8 mouse cellular contexts compared by ENCODE assay signal in genomic region chr16:36875276-36875851, GRCm38 (mm10). TPM values are rescaled to one million over a fixed set of nuclear protein-coding genes. Genes with fewer than 3 reads are reported as not detected.
A peak's percentile ranks its signal among the peaks of the same experiment; 100 is the strongest.
DNase-seq lines count a peak whose midpoint lies in the region; ATAC-seq and TF ChIP-seq lines count a peak whose summit lies in the region.

No protein-coding gene starts in this region.

- ATAC-seq in embryonic facial prominence, embryonic 11.5 days (replicated peaks; ENCODE audit: insufficient number of reproducible peaks, low FRiP score, low TSS enrichment, low read depth), result peak; percentile 78
- peak; percentile 47 for ATAC-seq in heart, postnatal 0 days (ENCODE audit: insufficient read depth, low read depth)
- ATAC-seq in liver, embryonic 12.5 days, result peak; percentile 78

- no peaks in the 10 kb centered on the region for H3K36me3 ChIP-seq in embryonic facial prominence, embryonic 11.5 days (replicated peaks; ENCODE audit: control insufficient read depth, insufficient read depth, low read depth, low read length)
- H3K36me3 ChIP-seq in heart, postnatal 0 days (replicated peaks; ENCODE audit: control insufficient read depth, insufficient read depth, low read length), result peaks cover 10% of the 10 kb centered on the region
- peaks cover 9% of the 10 kb centered on the region for H3K36me3 ChIP-seq in liver, embryonic 12.5 days

- H3K4me1 ChIP-seq in embryonic facial prominence, embryonic 11.5 days (ENCODE audit: control insufficient read depth, insufficient read depth, low read length), result no peaks in the 10 kb centered on the region
- H3K4me1 ChIP-seq in heart, postnatal 0 days (ENCODE audit: control insufficient read depth, insufficient read depth), result peaks cover 12% of the 10 kb centered on the region
- H3K4me1 ChIP-seq in liver, embryonic 12.5 days, result peaks cover 34% of the 10 kb centered on the region

- peak overlapping the region; percentile 82 for H3K9ac ChIP-seq in embryonic facial prominence, embryonic 11.5 days (replicated peaks; ENCODE audit: low read length)
- peak overlapping the region; percentile 89 for H3K9ac ChIP-seq in heart, postnatal 0 days (replicated peaks; ENCODE audit: low read depth, low read length)
- H3K9ac ChIP-seq in liver, embryonic 12.5 days, result peak overlapping the region; percentile 95

- peak overlapping the region; percentile 88 for H3K4me3 ChIP-seq in embryonic facial prominence, embryonic 11.5 days (ENCODE audit: low read depth, low read length)
- peak overlapping the region; percentile 94 for H3K4me3 ChIP-seq in heart, postnatal 0 days (ENCODE audit: low read depth, low read length)
- H3K4me3 ChIP-seq in liver, embryonic 12.5 days, result peak overlapping the region; percentile 98

- intact Hi-C loops in left cerebral cortex, postnatal 10 days (cut with DNase I), result loop anchor here (2.0 kb wide), 1 partner anchor 135 kb away; the partner anchor contains the start of gene Polq

- TF ChIP-seq CTCF in heart, postnatal 0 days (IDR thresholded peaks at IDR 0.05; ENCODE audit: low read depth), result no peak

- DNase-seq in left cerebral cortex, postnatal 10 days (ENCODE audit: extremely low spot score in 1 of 2, low spot score in 2 of 2), result peak; percentile 23 to 73
- DNase-seq in left cerebral cortex, adult 9 months (ENCODE audit: low spot score in 2 of 2), result no peak
- DNase-seq in Muller cell, postnatal 12 days (ENCODE audit: inconsistent ontology term), result peak; percentile 67
- DNase-seq in embryonic facial prominence, embryonic 11.5 days (ENCODE audit: low spot score), result no peak
- peak; percentile 19 for DNase-seq in heart, postnatal 0 days (ENCODE audit: low spot score)
- DNase-seq in ovary, postnatal 14 days (ENCODE audit: low spot score), result peak; percentile 50
- DNase-seq in thymus, adult 18-20 months, result no peak

- H3K9me3 ChIP-seq in embryonic facial prominence, embryonic 11.5 days (replicated peaks; ENCODE audit: control insufficient read depth, low read length), result no peaks in the 10 kb centered on the region
- H3K9me3 ChIP-seq in heart, postnatal 0 days (replicated peaks; ENCODE audit: control insufficient read depth, low read length), result no peaks in the 10 kb centered on the region
- H3K9me3 ChIP-seq in liver, embryonic 12.5 days (replicated peaks), result no peaks in the 10 kb centered on the region

- WGBS in embryonic facial prominence, embryonic 11.5 days, result under 1% methylated on average over 47 of the region's 48 CpGs
- under 1% methylated on average over 48 of the region's 48 CpGs for WGBS in heart, postnatal 0 days
- under 1% methylated on average over 48 of the region's 48 CpGs for WGBS in liver, embryonic 12.5 days (ENCODE audit: insufficient replicate concordance)

- peak overlapping the region; percentile 56; the same call in 1 of the 2 replicates for H3K27ac ChIP-seq in embryonic facial prominence, embryonic 11.5 days (replicated peaks; ENCODE audit: low read depth, low read length)
- peak overlapping the region; percentile 88 for H3K27ac ChIP-seq in heart, postnatal 0 days (ENCODE audit: low read depth)
- H3K27ac ChIP-seq in liver, embryonic 12.5 days, result peak overlapping the region; percentile 83

- H3K4me2 ChIP-seq in embryonic facial prominence, embryonic 11.5 days (ENCODE audit: low read depth, low read length), result peak overlapping the region; percentile 71
- H3K4me2 ChIP-seq in heart, postnatal 0 days (ENCODE audit: low read depth, low read length), result peak overlapping the region; percentile 83
- H3K4me2 ChIP-seq in liver, embryonic 12.5 days, result peak overlapping the region; percentile 92

- TF ChIP-seq EP300 in heart, postnatal 0 days (IDR thresholded peaks at IDR 0.05; ENCODE audit: low read depth), result no peak

- no peaks in the 10 kb centered on the region for H3K27me3 ChIP-seq in embryonic facial prominence, embryonic 11.5 days (ENCODE audit: control insufficient read depth, insufficient read depth, low read length)
- H3K27me3 ChIP-seq in heart, postnatal 0 days (ENCODE audit: control insufficient read depth, insufficient read depth, low read length), result no peaks in the 10 kb centered on the region
- no peaks in the 10 kb centered on the region for H3K27me3 ChIP-seq in liver, embryonic 12.5 days (replicated peaks)

RNA-seq across cellular contexts. Expression of gene Golgb1, which starts 0.4 kb away (rescaled TPM):
- total RNA-seq in left cerebral cortex, postnatal 10 days (2021), result 10 to 100 TPM; 50.3 to 60.5 TPM
- 70.7 and 77.8 TPM in 2 replicates for polyA plus RNA-seq in embryonic facial prominence, embryonic 11.5 days (2014; fragmentation: Nextera tagmentation; extraction: Ambion mirVana)
- 22.5 and 34.2 TPM in 2 replicates for total RNA-seq in heart, postnatal 0 days (2014; rRNA removed; ENCODE audit: low replicate concordance)
- 47.3 and 55.5 TPM in 2 replicates for polyA plus RNA-seq in heart, postnatal 0 days (2015; fragmentation: Nextera tagmentation; extraction: Ambion mirVana)
- polyA plus RNA-seq in liver, embryonic 12.5 days (2016; fragmentation: Nextera tagmentation; extraction: Ambion mirVana), result 31.4 and 36.3 TPM in 2 replicates

RNA-seq across cellular contexts. Expression of gene Eaf2, which starts 0.6 kb away (rescaled TPM):
- total RNA-seq in left cerebral cortex, postnatal 10 days (2021), result 1 to 10 TPM; 1.1 TPM
- 1.7 and 1.8 TPM in 2 replicates for polyA plus RNA-seq in embryonic facial prominence, embryonic 11.5 days (2014; fragmentation: Nextera tagmentation; extraction: Ambion mirVana)
- not detected in 2 replicates for total RNA-seq in heart, postnatal 0 days (2014; rRNA removed; ENCODE audit: low replicate concordance)
- 0.34 and 0.40 TPM in 2 replicates for polyA plus RNA-seq in heart, postnatal 0 days (2015; fragmentation: Nextera tagmentation; extraction: Ambion mirVana)
- polyA plus RNA-seq in liver, embryonic 12.5 days (2016; fragmentation: Nextera tagmentation; extraction: Ambion mirVana), result 0.35 and 0.39 TPM in 2 replicates

RNA-seq across cellular contexts. Expression of gene Iqcb1, which starts 47.2 kb away (rescaled TPM):
- 10 to 100 TPM; 35.4 to 40.0 TPM for total RNA-seq in left cerebral cortex, postnatal 10 days (2021)
- 85.4 and 85.5 TPM in 2 replicates for polyA plus RNA-seq in embryonic facial prominence, embryonic 11.5 days (2014; fragmentation: Nextera tagmentation; extraction: Ambion mirVana)
- 4.1 and 7.9 TPM in 2 replicates for total RNA-seq in heart, postnatal 0 days (2014; rRNA removed; ENCODE audit: low replicate concordance)
- 14.9 TPM in 2 replicates for polyA plus RNA-seq in heart, postnatal 0 days (2015; fragmentation: Nextera tagmentation; extraction: Ambion mirVana)
- polyA plus RNA-seq in liver, embryonic 12.5 days (2016; fragmentation: Nextera tagmentation; extraction: Ambion mirVana), result 16.6 and 17.4 TPM in 2 replicates

RNA-seq across cellular contexts. Expression of gene Hcls1, which starts 59.4 kb away (rescaled TPM):
- total RNA-seq in left cerebral cortex, postnatal 10 days (2021), result 1 to 10 TPM; 4.0 to 4.4 TPM
- 1.4 TPM in 2 replicates for polyA plus RNA-seq in embryonic facial prominence, embryonic 11.5 days (2014; fragmentation: Nextera tagmentation; extraction: Ambion mirVana)
- 2.3 and 3.9 TPM in 2 replicates for total RNA-seq in heart, postnatal 0 days (2014; rRNA removed; ENCODE audit: low replicate concordance)
- 4.3 and 4.7 TPM in 2 replicates for polyA plus RNA-seq in heart, postnatal 0 days (2015; fragmentation: Nextera tagmentation; extraction: Ambion mirVana)
- 12.5 and 13.1 TPM in 2 replicates for polyA plus RNA-seq in liver, embryonic 12.5 days (2016; fragmentation: Nextera tagmentation; extraction: Ambion mirVana)

Comparison
In these comparisons a context has a peak if more than half of its experiments do, and no peak if none do; other contexts are left out.
1. DNase-seq: peak in left cerebral cortex, postnatal 10 days (2 of 2), Muller cell, postnatal 12 days (single experiment), heart, postnatal 0 days (single experiment) and ovary, postnatal 14 days (single experiment); none in left cerebral cortex, adult 9 months (0 of 2), embryonic facial prominence, embryonic 11.5 days (single experiment) and thymus, adult 18-20 months (0 of 2).
2. Peak in every context shown above with its lines, with median percentiles within 50 percentile points of each other: ATAC-seq, H3K27ac ChIP-seq, H3K4me2 ChIP-seq, H3K4me3 ChIP-seq and H3K9ac ChIP-seq.